Mouse (Mus musculus): Measurements from ENCODE around the gene Zkscan8. TPM values are rescaled to one million over a fixed set of nuclear protein-coding genes. Genes with fewer than 3 reads are reported as not detected.
A peak's percentile ranks its signal among the peaks of the same experiment; 100 is the strongest.

Zkscan8 gene
- total RNA-seq (2015), result 7.0 and 7.1 TPM in 2 replicates
- total RNA-seq (2017), result 4.4 and 4.9 TPM in 2 replicates

- peak; percentile 100 for ATAC-seq (ENCODE audit: poor library complexity, severe bottlenecking)
Measured at GRCm38 (mm10) chr13:21530781-21531201, at the start of gene Zkscan8. Zkscan8 (minus strand) TSS chr13:21531120.

- no peak for ATAC-seq (ENCODE audit: poor library complexity, severe bottlenecking)
Measured at GRCm38 (mm10) chr13:21559793-21560192, 28.9 kb upstream of the Zkscan8 start, which contains the start of gene Olfr1535. Olfr1535 (minus strand) TSS chr13:21559893.

GRCm38 (mm10) chr13:21550416-21551110 lies 19.6 kb upstream of the Zkscan8 start:
- no peak for ATAC-seq (ENCODE audit: poor library complexity, severe bottlenecking)

- ATAC-seq (ENCODE audit: poor library complexity, severe bottlenecking), result peak; percentile 75
Measured at GRCm38 (mm10) chr13:21549487-21549886, 18.6 kb upstream of the Zkscan8 start.

- no peak for ATAC-seq (ENCODE audit: poor library complexity, severe bottlenecking)
Measured at GRCm38 (mm10) chr13:21542708-21543107, 11.8 kb upstream of the Zkscan8 start, which contains the start of gene Olfr1366. Olfr1366 (minus strand) TSS chr13:21542808.

GRCm38 (mm10) chr13:21530136-21530535 lies 784 bp downstream of the Zkscan8 start:
- ATAC-seq (ENCODE audit: poor library complexity, severe bottlenecking), result no peak

GRCm38 (mm10) chr13:21506221-21506649 lies 24.7 kb downstream of the Zkscan8 start:
- peak; percentile 98 for ATAC-seq (ENCODE audit: poor library complexity, severe bottlenecking)

GRCm38 (mm10) chr13:21502296-21502695 lies 28.6 kb downstream of the Zkscan8 start:
- ATAC-seq (ENCODE audit: poor library complexity, severe bottlenecking), result no peak

- ATAC-seq (ENCODE audit: poor library complexity, severe bottlenecking), result 0 out of 2 replicates have a peak, but pooled peaks have one; percentile 48
Measured at GRCm38 (mm10) chr13:21501182-21501581, 29.7 kb downstream of the Zkscan8 start, which contains the start of gene Gm11273. Gm11273 (minus strand) TSS chr13:21501418.

GRCm38 (mm10) chr13:21495080-21495479 lies 35.8 kb downstream of the Zkscan8 start, which contains the start of gene AK157302:
AK157302 (plus strand) TSS chr13:21495223.
- ATAC-seq (ENCODE audit: poor library complexity, severe bottlenecking), result 0 out of 2 replicates have a peak, but pooled peaks have one; percentile 52

- peak; percentile 47 for ATAC-seq (ENCODE audit: poor library complexity, severe bottlenecking)
Measured at GRCm38 (mm10) chr13:21492847-21493246, 38.1 kb downstream of the Zkscan8 start.

- no peak for ATAC-seq (ENCODE audit: poor library complexity, severe bottlenecking)
Measured at GRCm38 (mm10) chr13:21486881-21487280, 44.0 kb downstream of the Zkscan8 start.

- peak; percentile 91 for ATAC-seq (ENCODE audit: poor library complexity, severe bottlenecking)
Measured at GRCm38 (mm10) chr13:21478759-21479670, 51.9 kb downstream of the Zkscan8 start, which contains the start of the genes Zkscan4 and Gm10065. Zkscan4 (plus strand) TSS chr13:21478907. Gm10065 (minus strand) TSS chr13:21479441.

GRCm38 (mm10) chr13:21472427-21472826 lies 58.5 kb downstream of the Zkscan8 start:
- no peak for ATAC-seq (ENCODE audit: poor library complexity, severe bottlenecking)

- no peak for ATAC-seq (ENCODE audit: poor library complexity, severe bottlenecking)
Measured at GRCm38 (mm10) chr13:21469097-21469496, 61.8 kb downstream of the Zkscan8 start.

GRCm38 (mm10) chr13:21468061-21469019 lies 62.6 kb downstream of the Zkscan8 start, which contains the start of gene Nkapl:
Nkapl (minus strand) TSS chr13:21468509.
- peak; percentile 99 for ATAC-seq (ENCODE audit: poor library complexity, severe bottlenecking)

GRCm38 (mm10) chr13:21467336-21467735 lies 63.6 kb downstream of the Zkscan8 start:
- ATAC-seq (ENCODE audit: poor library complexity, severe bottlenecking), result no peak

Data from megakaryocyte, adult 5-6 weeks (primary cell).